Mouse (Mus musculus): ENCODE data around the gene Efhc1. TPM values are rescaled to one million over a fixed set of nuclear protein-coding genes. Genes with fewer than 3 reads are reported as not detected.

The Efhc1 gene
- polyA plus RNA-seq, 1 experiment from 2014 or later, result 2.1 TPM

- Histone ChIP-seq H3K9me3 (ENCODE audit: control insufficient read depth, low read length) (no peaks in the 10 kb centered on the region), H3K9ac (ENCODE audit: low read depth, low read length) (no peak overlapping the region), H3K4me2 (ENCODE audit: low read depth, low read length) (no peak overlapping the region), H3K4me1 (ENCODE audit: control insufficient read depth, insufficient read depth, low read length) (no peaks in the 10 kb centered on the region), H3K27me3 (replicated peaks; ENCODE audit: control insufficient read depth, insufficient read depth, low read length) (no peaks in the 10 kb centered on the region), H3K4me3 (ENCODE audit: low read length) (no peak overlapping the region), H3K27ac (ENCODE audit: low read length) (no peak overlapping the region), H3K36me3 (ENCODE audit: control insufficient read depth, insufficient read depth, low read length) (peaks cover 10% of the 10 kb centered on the region; the same call in 1 of the 2 replicates)
- 30% methylated on average over 3 of the region's 3 CpGs for WGBS
- ATAC-seq, result peak; percentile 59; the same call in 1 of the 2 replicates
Measured at GRCm38 (mm10) chr1:20939046-20939445, 12.4 kb upstream of the Efhc1 start.

DNA sequence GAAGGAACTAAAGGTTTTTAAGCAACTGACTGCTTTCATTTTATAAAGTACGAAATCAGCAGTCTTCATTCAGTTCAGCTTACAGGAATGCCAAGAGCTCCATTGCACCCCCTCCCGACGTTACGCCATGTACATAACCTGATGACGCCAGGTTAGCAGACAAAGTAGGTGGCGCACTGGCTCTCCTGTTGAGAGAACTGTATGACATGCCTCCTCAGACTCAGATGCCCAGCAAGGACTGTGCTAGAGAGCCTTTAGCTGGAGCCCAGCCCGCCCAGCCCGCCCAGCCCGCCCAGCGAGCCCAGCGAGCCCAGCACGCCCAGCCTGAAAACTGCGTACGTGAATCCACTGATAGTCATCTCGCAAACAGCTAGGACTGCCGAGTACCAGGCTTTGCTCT, 11.3 kb upstream of the Efhc1 start:
- no peak overlapping the region for H3K27ac ChIP-seq (ENCODE audit: low read length)
- ATAC-seq, result peak; percentile 87
- H3K27me3 ChIP-seq (replicated peaks; ENCODE audit: control insufficient read depth, insufficient read depth, low read length), result no peaks in the 10 kb centered on the region
- H3K36me3 ChIP-seq (ENCODE audit: control insufficient read depth, insufficient read depth, low read length), result 0 out of 2 replicates have a peak, but pooled peaks cover under 1% of the 10 kb centered on the region
- no peak overlapping the region for H3K4me2 ChIP-seq (ENCODE audit: low read depth, low read length)
- H3K9ac ChIP-seq (ENCODE audit: low read depth, low read length), result no peak overlapping the region
- no peak overlapping the region for H3K4me3 ChIP-seq (ENCODE audit: low read length)
- no peaks in the 10 kb centered on the region for H3K4me1 ChIP-seq (ENCODE audit: control insufficient read depth, insufficient read depth, low read length)
- H3K9me3 ChIP-seq (ENCODE audit: control insufficient read depth, low read length), result no peaks in the 10 kb centered on the region
- 62% methylated on average over 16 of the region's 16 CpGs for WGBS

- Histone ChIP-seq H3K4me3 (ENCODE audit: low read length) (no peak overlapping the region), H3K4me1 (ENCODE audit: control insufficient read depth, insufficient read depth, low read length) (no peaks in the 10 kb centered on the region), H3K4me2 (ENCODE audit: low read depth, low read length) (no peak overlapping the region), H3K36me3 (ENCODE audit: control insufficient read depth, insufficient read depth, low read length) (no peaks in the 10 kb centered on the region), H3K27ac (ENCODE audit: low read length) (no peak overlapping the region), H3K27me3 (replicated peaks; ENCODE audit: control insufficient read depth, insufficient read depth, low read length) (no peaks in the 10 kb centered on the region), H3K9me3 (ENCODE audit: control insufficient read depth, low read length) (no peaks in the 10 kb centered on the region), H3K9ac (ENCODE audit: low read depth, low read length) (no peak overlapping the region)
- ATAC-seq, result no peak
- WGBS, result 41% methylated on average over 2 of the region's 2 CpGs
Measured at GRCm38 (mm10) chr1:20941322-20941721, 10.1 kb upstream of the Efhc1 start.

DNA sequence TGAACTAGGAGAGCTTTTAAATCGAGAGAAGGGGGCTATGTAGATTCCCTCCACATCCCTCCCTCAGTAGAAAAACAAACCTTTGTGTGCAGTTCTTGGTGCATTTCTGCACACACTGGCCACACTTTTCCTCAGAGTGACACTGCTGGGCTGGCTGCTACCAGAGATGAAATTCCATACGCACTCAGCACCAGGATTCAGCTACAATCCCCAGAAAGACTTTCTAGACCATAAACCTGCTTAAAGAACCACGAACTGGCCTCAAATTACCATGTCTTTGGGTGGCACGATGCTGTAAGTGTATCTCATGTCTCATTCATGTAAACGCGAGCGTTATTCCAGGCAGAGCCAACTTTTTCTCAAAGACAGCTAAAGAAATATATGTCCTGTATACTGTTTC, 9.6 kb upstream of the Efhc1 start:
- Histone ChIP-seq H3K36me3 (ENCODE audit: control insufficient read depth, insufficient read depth, low read length) (no peaks in the 10 kb centered on the region), H3K4me1 (ENCODE audit: control insufficient read depth, insufficient read depth, low read length) (no peaks in the 10 kb centered on the region), H3K4me3 (ENCODE audit: low read length) (no peak overlapping the region), H3K9me3 (ENCODE audit: control insufficient read depth, low read length) (no peaks in the 10 kb centered on the region), H3K4me2 (ENCODE audit: low read depth, low read length) (no peak overlapping the region), H3K27me3 (replicated peaks; ENCODE audit: control insufficient read depth, insufficient read depth, low read length) (no peaks in the 10 kb centered on the region), H3K27ac (ENCODE audit: low read length) (no peak overlapping the region), H3K9ac (ENCODE audit: low read depth, low read length) (no peak overlapping the region)
- no peak for ATAC-seq
- WGBS, result 79% methylated on average over 7 of the region's 7 CpGs

GRCm38 (mm10) chr1:20943016-20943415, 8.4 kb upstream of the Efhc1 start:
- ATAC-seq, result no peak
- no peaks in the 10 kb centered on the region for H3K9me3 ChIP-seq (ENCODE audit: control insufficient read depth, low read length)
- H3K27ac ChIP-seq (ENCODE audit: low read length), result no peak overlapping the region
- H3K4me3 ChIP-seq (ENCODE audit: low read length), result no peak overlapping the region
- H3K4me2 ChIP-seq (ENCODE audit: low read depth, low read length), result no peak overlapping the region
- no peaks in the 10 kb centered on the region for H3K4me1 ChIP-seq (ENCODE audit: control insufficient read depth, insufficient read depth, low read length)
- no peaks in the 10 kb centered on the region for H3K27me3 ChIP-seq (replicated peaks; ENCODE audit: control insufficient read depth, insufficient read depth, low read length)
- no peaks in the 10 kb centered on the region for H3K36me3 ChIP-seq (ENCODE audit: control insufficient read depth, insufficient read depth, low read length)
- no peak overlapping the region for H3K9ac ChIP-seq (ENCODE audit: low read depth, low read length)
- WGBS, result 97% methylated on average over 2 of the region's 2 CpGs

DNA sequence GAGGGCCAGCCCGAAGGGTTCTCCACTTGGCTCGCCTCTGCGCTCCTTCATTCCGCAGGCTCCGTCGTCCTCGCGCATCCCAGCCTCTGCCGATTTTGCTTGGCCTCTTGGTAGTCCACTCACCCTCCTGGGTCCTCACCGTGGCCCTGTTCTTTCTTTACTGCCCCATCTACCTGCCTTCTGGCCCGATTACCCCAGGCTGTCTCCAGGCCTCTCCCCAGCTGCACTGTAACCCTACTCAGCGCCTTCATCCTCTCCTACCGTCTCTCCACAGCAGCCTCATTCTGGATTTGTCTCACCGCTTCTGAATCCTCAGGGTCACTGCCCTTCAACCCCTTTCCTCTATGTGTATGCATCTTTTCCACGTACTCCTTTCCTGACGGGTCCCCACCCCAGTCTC, 373 bp downstream of the Efhc1 start:
- peaks cover 4% of the 10 kb centered on the region for H3K4me1 ChIP-seq (ENCODE audit: control insufficient read depth, insufficient read depth, low read length)
- no peak for ATAC-seq
- 9% methylated on average over 16 of the region's 16 CpGs for WGBS
- peak overlapping the region; percentile 73 for H3K9ac ChIP-seq (ENCODE audit: low read depth, low read length)
- no peaks in the 10 kb centered on the region for H3K36me3 ChIP-seq (ENCODE audit: control insufficient read depth, insufficient read depth, low read length)
- H3K27me3 ChIP-seq (replicated peaks; ENCODE audit: control insufficient read depth, insufficient read depth, low read length), result no peaks in the 10 kb centered on the region
- H3K9me3 ChIP-seq (ENCODE audit: control insufficient read depth, low read length), result no peaks in the 10 kb centered on the region
- H3K4me2 ChIP-seq (ENCODE audit: low read depth, low read length), result peak overlapping the region; percentile 70
- peak overlapping the region; percentile 43 for H3K27ac ChIP-seq (ENCODE audit: low read length)
- H3K4me3 ChIP-seq (ENCODE audit: low read length), result peak overlapping the region; percentile 61

DNA sequence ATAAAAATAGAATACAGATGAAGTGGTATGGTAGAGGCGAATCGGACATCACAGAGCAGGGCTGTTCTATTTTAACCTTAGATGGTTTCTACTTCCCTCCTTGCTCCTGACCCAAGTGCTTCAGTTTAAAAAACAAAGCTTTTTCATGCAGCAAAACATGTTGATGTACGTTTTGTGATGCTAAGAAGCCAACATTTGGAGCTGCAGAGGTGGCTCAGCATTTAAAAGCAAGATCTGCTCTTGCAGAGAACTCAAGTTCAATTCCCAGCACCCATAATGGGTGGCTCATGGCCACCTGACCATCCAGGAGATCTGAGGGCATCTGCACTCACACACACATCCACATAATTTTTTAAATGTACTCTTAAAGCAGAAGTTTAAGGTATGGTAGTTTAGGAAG, 3.5 kb downstream of the Efhc1 start:
- peaks cover 4% of the 10 kb centered on the region for H3K4me1 ChIP-seq (ENCODE audit: control insufficient read depth, insufficient read depth, low read length)
- no peak overlapping the region for H3K9ac ChIP-seq (ENCODE audit: low read depth, low read length)
- H3K4me2 ChIP-seq (ENCODE audit: low read depth, low read length), result no peak overlapping the region
- H3K27ac ChIP-seq (ENCODE audit: low read length), result no peak overlapping the region
- H3K4me3 ChIP-seq (ENCODE audit: low read length), result no peak overlapping the region
- H3K9me3 ChIP-seq (ENCODE audit: control insufficient read depth, low read length), result no peaks in the 10 kb centered on the region
- WGBS, result 82% methylated on average over 3 of the region's 3 CpGs
- H3K27me3 ChIP-seq (replicated peaks; ENCODE audit: control insufficient read depth, insufficient read depth, low read length), result no peaks in the 10 kb centered on the region
- no peak for ATAC-seq
- no peaks in the 10 kb centered on the region for H3K36me3 ChIP-seq (ENCODE audit: control insufficient read depth, insufficient read depth, low read length)

DNA sequence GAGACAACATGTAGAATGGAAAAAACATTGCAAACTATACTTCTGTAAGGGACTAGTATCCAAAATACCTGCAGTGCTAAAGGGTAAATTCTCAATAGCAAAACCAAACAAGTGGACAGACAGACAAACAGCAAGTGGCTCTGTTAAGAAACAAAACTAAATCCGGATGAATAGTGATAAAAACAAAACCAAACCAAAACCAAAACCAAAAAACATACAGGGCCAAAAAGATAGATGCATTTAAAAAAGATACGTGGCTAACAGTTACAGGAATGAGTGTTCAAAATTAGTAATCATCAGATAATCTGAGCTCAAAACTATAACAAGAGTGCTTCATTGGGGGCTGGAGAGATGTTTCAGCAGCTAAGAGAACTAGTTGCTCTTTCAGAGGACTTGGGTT, 18.2 kb downstream of the Efhc1 start:
- Histone ChIP-seq H3K9me3 (ENCODE audit: control insufficient read depth, low read length) (no peaks in the 10 kb centered on the region), H3K27ac (ENCODE audit: low read length) (no peak overlapping the region), H3K4me2 (ENCODE audit: low read depth, low read length) (no peak overlapping the region), H3K4me1 (ENCODE audit: control insufficient read depth, insufficient read depth, low read length) (no peaks in the 10 kb centered on the region), H3K27me3 (replicated peaks; ENCODE audit: control insufficient read depth, insufficient read depth, low read length) (no peaks in the 10 kb centered on the region), H3K4me3 (ENCODE audit: low read length) (no peak overlapping the region), H3K36me3 (ENCODE audit: control insufficient read depth, insufficient read depth, low read length) (no peaks in the 10 kb centered on the region), H3K9ac (ENCODE audit: low read depth, low read length) (no peak overlapping the region)
- 81% methylated on average over 2 of the region's 2 CpGs for WGBS
- no peak for ATAC-seq

DNA sequence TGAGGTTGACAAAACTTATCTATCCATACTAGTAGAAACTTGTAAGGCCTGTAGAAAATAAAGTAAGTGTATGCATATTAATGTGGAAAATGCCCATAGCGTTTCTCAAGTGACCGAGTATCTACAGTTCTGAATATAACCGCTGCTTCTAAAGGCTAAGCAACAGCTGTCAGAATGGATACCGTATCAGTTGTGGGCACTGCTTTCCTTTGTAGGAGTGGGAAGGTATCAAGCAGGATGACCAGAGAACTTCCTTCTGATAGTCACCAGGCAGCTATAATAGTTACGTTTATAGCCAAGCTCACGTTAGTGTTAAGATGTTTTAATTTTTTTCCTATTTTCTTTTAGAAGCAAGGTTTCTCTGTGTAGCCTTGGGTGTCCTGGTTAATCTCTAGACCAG, 22.0 kb downstream of the Efhc1 start:
- Histone ChIP-seq H3K9me3 (ENCODE audit: control insufficient read depth, low read length) (no peaks in the 10 kb centered on the region), H3K27ac (ENCODE audit: low read length) (no peak overlapping the region), H3K4me3 (ENCODE audit: low read length) (no peak overlapping the region), H3K4me2 (ENCODE audit: low read depth, low read length) (no peak overlapping the region), H3K4me1 (ENCODE audit: control insufficient read depth, insufficient read depth, low read length) (no peaks in the 10 kb centered on the region), H3K9ac (ENCODE audit: low read depth, low read length) (no peak overlapping the region), H3K27me3 (replicated peaks; ENCODE audit: control insufficient read depth, insufficient read depth, low read length) (no peaks in the 10 kb centered on the region), H3K36me3 (ENCODE audit: control insufficient read depth, insufficient read depth, low read length) (no peaks in the 10 kb centered on the region)
- ATAC-seq, result no peak
- WGBS, result 97% methylated on average over 6 of the region's 6 CpGs

DNA sequence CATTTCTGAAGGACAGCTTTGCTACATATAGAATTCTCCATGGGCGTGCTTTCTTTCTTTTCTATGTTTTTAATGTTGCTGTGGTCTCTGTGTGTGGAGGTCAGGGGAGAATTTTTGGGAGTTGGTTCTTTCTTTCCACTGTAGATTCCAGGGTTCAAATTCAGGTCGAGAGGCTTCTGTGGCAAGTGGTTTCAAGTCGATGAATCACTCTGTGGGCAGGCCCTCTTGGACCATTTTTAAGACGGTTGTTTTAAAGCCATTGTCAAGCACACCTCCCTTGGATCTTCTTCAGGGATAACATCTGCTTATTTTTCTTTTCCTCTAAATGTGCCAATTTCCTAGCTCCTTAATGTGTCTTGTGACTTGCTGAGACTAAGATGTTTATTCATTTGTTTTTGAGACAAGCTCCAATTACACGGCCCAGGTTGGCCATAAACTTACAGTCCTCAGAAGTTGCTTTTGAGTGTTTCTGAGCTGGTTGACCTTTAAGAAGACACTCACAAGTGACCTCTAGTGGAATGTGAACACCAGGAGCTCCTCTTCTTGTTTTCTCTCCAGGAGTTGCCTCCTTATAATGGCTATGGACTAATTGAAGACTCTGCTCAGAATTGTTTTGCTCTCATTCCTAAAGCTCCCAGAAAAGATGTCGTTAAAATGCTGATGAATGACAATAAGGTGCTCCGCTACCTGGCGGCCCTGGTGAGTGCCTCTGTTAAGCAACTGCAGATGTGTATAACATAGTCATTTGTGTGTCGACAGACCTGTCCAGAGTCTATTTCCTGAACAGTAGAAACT, 23.1 kb downstream of the Efhc1 start:
- no peak overlapping the region for H3K4me2 ChIP-seq (ENCODE audit: low read depth, low read length)
- no peak for ATAC-seq
- H3K36me3 ChIP-seq (ENCODE audit: control insufficient read depth, insufficient read depth, low read length), result no peaks in the 10 kb centered on the region
- no peak overlapping the region for H3K27ac ChIP-seq (ENCODE audit: low read length)
- no peak overlapping the region for H3K9ac ChIP-seq (ENCODE audit: low read depth, low read length)
- H3K4me1 ChIP-seq (ENCODE audit: control insufficient read depth, insufficient read depth, low read length), result no peaks in the 10 kb centered on the region
- no peaks in the 10 kb centered on the region for H3K9me3 ChIP-seq (ENCODE audit: control insufficient read depth, low read length)
- H3K4me3 ChIP-seq (ENCODE audit: low read length), result no peak overlapping the region
- 68% methylated on average over 9 of the region's 9 CpGs for WGBS
- no peaks in the 10 kb centered on the region for H3K27me3 ChIP-seq (replicated peaks; ENCODE audit: control insufficient read depth, insufficient read depth, low read length)
